Mouse (Mus musculus): ENCODE measurements around the gene 9530068E07Rik.

GRCm38 (mm10) chr11:52397385-52397987 is 1.3 kb downstream of the 9530068E07Rik start:
- TF ChIP-seq CTCF (IDR thresholded peaks at IDR 0.05; ENCODE audit: insufficient read depth, low read length) (no peak), POLR2A (IDR thresholded peaks at IDR 0.05; ENCODE audit: borderline replicate concordance, extremely low read depth, low read depth, low read length) (no peak)

Data from lung, adult 2 months (tissue).